ENCODE assay signal across 1 mouse cellular context in genomic region chr11:103262412-103263267, GRCm38 (mm10).
A peak's percentile ranks its signal among the peaks of the same experiment; 100 is the strongest.
TF ChIP-seq lines count a peak whose summit lies in the region.

No protein-coding gene starts in this region.

TF ChIP-seq in CH12.LX, 34 proteins besides CTCF, POLR2A, EP300 and RAD21 (continued from another document):
- TF ChIP-seq GABPA (IDR thresholded peaks at IDR 0.05; ENCODE audit: insufficient replicate concordance, low read depth, low read length) (no peak), BHLHE40 (IDR thresholded peaks at IDR 0.05; ENCODE audit: low read depth, low read length) (peak; percentile 91), TBP (conservative IDR thresholded peaks at IDR 0.05; ENCODE audit: low read depth, low read length) (0 out of 2 replicates have a peak, but pooled peaks have one; percentile 14), HCFC1 (IDR thresholded peaks at IDR 0.05; ENCODE audit: low read depth, low read length) (no peak), TCF12 (IDR thresholded peaks at IDR 0.05; ENCODE audit: low read depth, low read length) (peak; percentile 30; the same call in 1 of the 2 replicates), ZC3H11A (IDR thresholded peaks at IDR 0.05; ENCODE audit: low read depth, low read length) (no peak), IRF4 (IDR thresholded peaks at IDR 0.05; ENCODE audit: low read depth, low read length) (peak; percentile 74; the same call in 1 of the 2 replicates), SIN3A (IDR thresholded peaks at IDR 0.05; ENCODE audit: low read length) (peak; percentile 85), POLR2AphosphoS2 (IDR thresholded peaks at IDR 0.05; ENCODE audit: low read depth, low read length) (no peak), MAX (IDR thresholded peaks at IDR 0.05; ENCODE audit: low read length) (peak; percentile 71), UBTF (IDR thresholded peaks at IDR 0.05; ENCODE audit: low read depth, low read length) (peak; percentile 36; the same call in 1 of the 2 replicates), JUN (IDR thresholded peaks at IDR 0.05; ENCODE audit: insufficient read depth, low read depth, low read length) (peak; percentile 36; the same call in 1 of the 2 replicates)
